Mouse (Mus musculus): ENCODE measurements at regions not wholly inside any gene's neighbourhood (a gene's known extent, or its start where the extent isn't known, plus 50 kb on each side); places are given as distances from the start of the nearest gene placed in this dataset.

- no peaks in the 10 kb centered on the region for H3K36me3 ChIP-seq (ENCODE audit: control insufficient read depth, insufficient read depth, low read length)
- 74% methylated on average over 1 of the region's 1 CpGs for WGBS
- H3K4me1 ChIP-seq (ENCODE audit: control insufficient read depth, insufficient read depth, low read length): no peaks in the 10 kb centered on the region
- no peak for ATAC-seq (ENCODE audit: low read depth)
- H3K27me3 ChIP-seq (ENCODE audit: control insufficient read depth, insufficient read depth, low read length): no peaks in the 10 kb centered on the region
- H3K9me3 ChIP-seq (ENCODE audit: control insufficient read depth, low read length): no peaks in the 10 kb centered on the region
- no peak overlapping the region for H3K4me3 ChIP-seq (ENCODE audit: low read depth, low read length)
- no peak overlapping the region for H3K4me2 ChIP-seq (ENCODE audit: low read depth, low read length)
- H3K9ac ChIP-seq (replicated peaks; ENCODE audit: low read depth, low read length): no peak overlapping the region
- no peak overlapping the region for H3K27ac ChIP-seq (ENCODE audit: low read depth, low read length)
Measured at GRCm38 (mm10) chr14:102866511-102866910, 115.9 kb downstream of the Kctd12 start.

GRCm38 (mm10) chr14:102861694-102862093 lies 120.7 kb downstream of the Kctd12 start:
- Histone ChIP-seq H3K36me3 (ENCODE audit: control insufficient read depth, insufficient read depth, low read length) (no peaks in the 10 kb centered on the region), H3K27me3 (ENCODE audit: control insufficient read depth, insufficient read depth, low read length) (no peaks in the 10 kb centered on the region), H3K4me1 (ENCODE audit: control insufficient read depth, insufficient read depth, low read length) (no peaks in the 10 kb centered on the region), H3K4me3 (ENCODE audit: low read depth, low read length) (no peak overlapping the region), H3K4me2 (ENCODE audit: low read depth, low read length) (no peak overlapping the region), H3K9ac (replicated peaks; ENCODE audit: low read depth, low read length) (no peak overlapping the region), H3K27ac (ENCODE audit: low read depth, low read length) (no peak overlapping the region), H3K9me3 (ENCODE audit: control insufficient read depth, low read length) (no peaks in the 10 kb centered on the region)
- ATAC-seq (ENCODE audit: low read depth): no peak
- 94% methylated on average over 1 of the region's 1 CpGs for WGBS

- H3K27me3 ChIP-seq (ENCODE audit: control insufficient read depth, insufficient read depth, low read length): no peaks in the 10 kb centered on the region
- no peak for ATAC-seq (ENCODE audit: low read depth)
Measured at GRCm38 (mm10) chr14:102859361-102859871, 123.0 kb downstream of the Kctd12 start.

GRCm38 (mm10) chr14:102855264-102855840 lies 127.1 kb downstream of the Kctd12 start:
- Histone ChIP-seq H3K27ac (ENCODE audit: low read depth, low read length) (no peak overlapping the region), H3K9me3 (ENCODE audit: control insufficient read depth, low read length) (no peaks in the 10 kb centered on the region), H3K4me1 (ENCODE audit: control insufficient read depth, insufficient read depth, low read length) (no peaks in the 10 kb centered on the region), H3K4me3 (ENCODE audit: low read depth, low read length) (no peak overlapping the region), H3K27me3 (ENCODE audit: control insufficient read depth, insufficient read depth, low read length) (no peaks in the 10 kb centered on the region), H3K9ac (replicated peaks; ENCODE audit: low read depth, low read length) (no peak overlapping the region), H3K36me3 (ENCODE audit: control insufficient read depth, insufficient read depth, low read length) (no peaks in the 10 kb centered on the region), H3K4me2 (ENCODE audit: low read depth, low read length) (no peak overlapping the region)
- ATAC-seq (ENCODE audit: low read depth): peak; percentile 87
- 35% methylated on average over 7 of the region's 7 CpGs for WGBS

More at GRCm38 (mm10) chr14:102859361-102859871, 123.0 kb downstream of the Kctd12 start:
- 72% methylated on average over 4 of the region's 4 CpGs for WGBS
- Histone ChIP-seq H3K4me1 (ENCODE audit: control insufficient read depth, insufficient read depth, low read length) (no peaks in the 10 kb centered on the region), H3K9ac (replicated peaks; ENCODE audit: low read depth, low read length) (no peak overlapping the region), H3K27ac (ENCODE audit: low read depth, low read length) (no peak overlapping the region), H3K36me3 (ENCODE audit: control insufficient read depth, insufficient read depth, low read length) (no peaks in the 10 kb centered on the region), H3K9me3 (ENCODE audit: control insufficient read depth, low read length) (no peaks in the 10 kb centered on the region), H3K4me2 (ENCODE audit: low read depth, low read length) (no peak overlapping the region), H3K4me3 (ENCODE audit: low read depth, low read length) (no peak overlapping the region)

GRCm38 (mm10) chr14:102843700-102844099 lies 138.7 kb downstream of the Kctd12 start:
- no peak overlapping the region for H3K4me3 ChIP-seq (ENCODE audit: low read depth, low read length)
- 84% methylated on average over 3 of the region's 3 CpGs for WGBS

GRCm38 (mm10) chr14:102837602-102838001 lies 144.8 kb downstream of the Kctd12 start:
- H3K27ac ChIP-seq (ENCODE audit: low read depth, low read length): no peak overlapping the region
- no peaks in the 10 kb centered on the region for H3K27me3 ChIP-seq (ENCODE audit: control insufficient read depth, insufficient read depth, low read length)
- no peak overlapping the region for H3K4me2 ChIP-seq (ENCODE audit: low read depth, low read length)
- no peak for ATAC-seq (ENCODE audit: low read depth)
- no peak overlapping the region for H3K4me3 ChIP-seq (ENCODE audit: low read depth, low read length)
- H3K9me3 ChIP-seq (ENCODE audit: control insufficient read depth, low read length): no peaks in the 10 kb centered on the region
- no peaks in the 10 kb centered on the region for H3K4me1 ChIP-seq (ENCODE audit: control insufficient read depth, insufficient read depth, low read length)
- H3K9ac ChIP-seq (replicated peaks; ENCODE audit: low read depth, low read length): no peak overlapping the region
- WGBS: 61% methylated on average over 1 of the region's 1 CpGs
- no peaks in the 10 kb centered on the region for H3K36me3 ChIP-seq (ENCODE audit: control insufficient read depth, insufficient read depth, low read length)

More at GRCm38 (mm10) chr14:102843700-102844099, 138.7 kb downstream of the Kctd12 start:
- Histone ChIP-seq H3K27me3 (ENCODE audit: control insufficient read depth, insufficient read depth, low read length) (no peaks in the 10 kb centered on the region), H3K9me3 (ENCODE audit: control insufficient read depth, low read length) (no peaks in the 10 kb centered on the region), H3K4me1 (ENCODE audit: control insufficient read depth, insufficient read depth, low read length) (no peaks in the 10 kb centered on the region), H3K4me2 (ENCODE audit: low read depth, low read length) (no peak overlapping the region), H3K27ac (ENCODE audit: low read depth, low read length) (no peak overlapping the region), H3K36me3 (ENCODE audit: control insufficient read depth, insufficient read depth, low read length) (no peaks in the 10 kb centered on the region), H3K9ac (replicated peaks; ENCODE audit: low read depth, low read length) (no peak overlapping the region)
- ATAC-seq (ENCODE audit: low read depth): no peak

GRCm38 (mm10) chr14:102835118-102835769 lies 147.2 kb downstream of the Kctd12 start:
- ATAC-seq (ENCODE audit: low read depth): no peak
- H3K4me1 ChIP-seq (ENCODE audit: control insufficient read depth, insufficient read depth, low read length): no peaks in the 10 kb centered on the region
- H3K27me3 ChIP-seq (ENCODE audit: control insufficient read depth, insufficient read depth, low read length): no peaks in the 10 kb centered on the region
- H3K9me3 ChIP-seq (ENCODE audit: control insufficient read depth, low read length): no peaks in the 10 kb centered on the region
- H3K36me3 ChIP-seq (ENCODE audit: control insufficient read depth, insufficient read depth, low read length): no peaks in the 10 kb centered on the region
- H3K27ac ChIP-seq (ENCODE audit: low read depth, low read length): no peak overlapping the region
- no peak overlapping the region for H3K9ac ChIP-seq (replicated peaks; ENCODE audit: low read depth, low read length)
- no peak overlapping the region for H3K4me2 ChIP-seq (ENCODE audit: low read depth, low read length)
- 78% methylated on average over 11 of the region's 11 CpGs for WGBS
- no peak overlapping the region for H3K4me3 ChIP-seq (ENCODE audit: low read depth, low read length)

GRCm38 (mm10) chr14:102828442-102828841 lies 154.0 kb downstream of the Kctd12 start:
- H3K9ac ChIP-seq (replicated peaks; ENCODE audit: low read depth, low read length): no peak overlapping the region
- WGBS: 93% methylated on average over 3 of the region's 3 CpGs

GRCm38 (mm10) chr14:102827756-102828384 lies 154.6 kb downstream of the Kctd12 start:
- no peaks in the 10 kb centered on the region for H3K27me3 ChIP-seq (ENCODE audit: control insufficient read depth, insufficient read depth, low read length)
- 77% methylated on average over 7 of the region's 7 CpGs for WGBS

More at GRCm38 (mm10) chr14:102828442-102828841, 154.0 kb downstream of the Kctd12 start:
- Histone ChIP-seq H3K9me3 (ENCODE audit: control insufficient read depth, low read length) (no peaks in the 10 kb centered on the region), H3K27ac (ENCODE audit: low read depth, low read length) (no peak overlapping the region), H3K27me3 (ENCODE audit: control insufficient read depth, insufficient read depth, low read length) (no peaks in the 10 kb centered on the region), H3K4me3 (ENCODE audit: low read depth, low read length) (no peak overlapping the region), H3K4me1 (ENCODE audit: control insufficient read depth, insufficient read depth, low read length) (no peaks in the 10 kb centered on the region), H3K36me3 (ENCODE audit: control insufficient read depth, insufficient read depth, low read length) (no peaks in the 10 kb centered on the region), H3K4me2 (ENCODE audit: low read depth, low read length) (no peak overlapping the region)
- ATAC-seq (ENCODE audit: low read depth): no peak

More at GRCm38 (mm10) chr14:102827756-102828384, 154.6 kb downstream of the Kctd12 start:
- no peak overlapping the region for H3K4me2 ChIP-seq (ENCODE audit: low read depth, low read length)
- no peaks in the 10 kb centered on the region for H3K9me3 ChIP-seq (ENCODE audit: control insufficient read depth, low read length)
- ATAC-seq (ENCODE audit: low read depth): no peak
- no peak overlapping the region for H3K27ac ChIP-seq (ENCODE audit: low read depth, low read length)
- no peaks in the 10 kb centered on the region for H3K4me1 ChIP-seq (ENCODE audit: control insufficient read depth, insufficient read depth, low read length)
- H3K4me3 ChIP-seq (ENCODE audit: low read depth, low read length): no peak overlapping the region
- no peaks in the 10 kb centered on the region for H3K36me3 ChIP-seq (ENCODE audit: control insufficient read depth, insufficient read depth, low read length)
- no peak overlapping the region for H3K9ac ChIP-seq (replicated peaks; ENCODE audit: low read depth, low read length)

Measured in neural tube, embryonic 14.5 days (tissue).